Mouse (Mus musculus) erythroid progenitor cell, adult 5-6 weeks (primary cell): ENCODE data around the gene Hoxa10. TPM values are rescaled to one million over a fixed set of nuclear protein-coding genes. Genes with fewer than 3 reads are reported as not detected.

Experiments
- ATAC-seq: replicated peaks from 2 replicates; pipeline ENCODE4 v1.8.0; 2016; ENCODE audit warnings: moderate number of reproducible peaks, mild to moderate bottlenecking, moderate TSS enrichment, inconsistent platforms; ENCODE audit not compliant: poor library complexity, low FRiP score, severe bottlenecking
- total RNA-seq, 2 experiments: library from RNA; stranded (forward) in 1 of 2; stranded (reverse) in 1 of 2; fragments of 150-400 nt in 1 of 2; fragments of 186-747, 209-891 nt in 1 of 2; gene quantifications; 2 replicates each; pipeline versions ENCODE4 v1.2.3 to v1.2.4; 2015 to 2017; ENCODE audit warnings: low replicate concordance in 2 of 2

Gene Hoxa10
- total RNA-seq, 2 experiments from 2014 or later: 0.15 TPM; not detected in 1

GRCm38 (mm10) chr6:52247766-52248637 is 7.3 kb upstream of the Hoxa10 start:
- ATAC-seq: no peak

- no peak for ATAC-seq
Observed at GRCm38 (mm10) chr6:52246916-52247315, 6.3 kb upstream of the Hoxa10 start.

GRCm38 (mm10) chr6:52246403-52246803 is 5.7 kb upstream of the Hoxa10 start:
- no peak for ATAC-seq

- ATAC-seq: no peak
Observed at GRCm38 (mm10) chr6:52245757-52246142, 5.1 kb upstream of the Hoxa10 start, which contains the start of gene Hoxa11. Hoxa11 (minus strand) TSS chr6:52245810.

- no peak for ATAC-seq
Observed at GRCm38 (mm10) chr6:52245040-52245756, 4.5 kb upstream of the Hoxa10 start.

- ATAC-seq: no peak
Observed at GRCm38 (mm10) chr6:52244471-52245039, 3.9 kb upstream of the Hoxa10 start.

GRCm38 (mm10) chr6:52243681-52244121 is 3.0 kb upstream of the Hoxa10 start:
- no peak for ATAC-seq

DNA sequence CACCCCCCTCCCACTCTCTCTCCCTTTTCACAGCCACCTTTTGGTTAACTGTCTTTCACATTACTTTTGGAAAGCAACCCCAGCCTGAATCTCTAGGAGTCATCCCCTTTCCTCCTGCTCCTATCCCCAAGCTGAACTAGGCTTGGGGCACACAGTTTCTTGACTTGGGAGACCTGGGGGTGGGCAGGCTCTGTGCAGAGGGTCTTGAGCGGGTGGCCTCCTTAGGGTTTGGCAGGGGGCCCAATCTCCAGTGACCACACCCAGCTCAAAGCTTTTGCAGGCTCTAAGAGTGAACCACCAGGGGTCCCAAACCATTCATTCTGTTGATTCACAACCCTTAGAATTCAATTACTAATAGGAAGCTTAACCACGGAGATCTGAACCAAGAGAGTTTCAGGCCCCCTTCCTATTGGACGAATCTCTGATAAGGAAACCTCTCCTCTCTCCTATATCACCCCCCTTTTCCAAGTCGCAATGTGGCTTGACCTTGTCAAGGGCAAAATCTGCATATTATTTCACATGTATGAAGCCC is 2.2 kb upstream of the Hoxa10 start:
- ATAC-seq: no peak

GRCm38 (mm10) chr6:52241001-52241621 is 457 bp upstream of the Hoxa10 start:
- ATAC-seq: no peak

- no peak for ATAC-seq
Observed at GRCm38 (mm10) chr6:52239625-52240388, 847 bp downstream of the Hoxa10 start.

DNA sequence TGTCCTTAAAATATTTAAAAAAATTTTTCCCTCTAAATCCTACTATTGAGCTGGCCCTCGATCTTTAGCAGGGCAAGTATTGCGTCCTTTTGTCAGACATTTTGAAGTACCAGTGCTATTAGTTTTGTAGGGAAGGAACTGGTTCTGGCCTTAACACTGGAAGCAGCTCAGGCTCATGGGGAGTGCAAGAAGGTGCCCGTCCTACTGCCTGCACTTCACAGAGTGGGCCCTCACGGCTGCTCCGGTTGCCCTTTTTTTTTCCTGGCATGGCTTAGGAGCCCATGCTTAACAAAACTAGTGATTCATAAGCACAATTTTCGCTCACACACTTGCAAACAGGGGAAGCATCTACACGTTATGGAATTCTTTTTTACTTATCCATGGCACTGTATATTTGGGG is 1.7 kb downstream of the Hoxa10 start:
- no peak for ATAC-seq

DNA sequence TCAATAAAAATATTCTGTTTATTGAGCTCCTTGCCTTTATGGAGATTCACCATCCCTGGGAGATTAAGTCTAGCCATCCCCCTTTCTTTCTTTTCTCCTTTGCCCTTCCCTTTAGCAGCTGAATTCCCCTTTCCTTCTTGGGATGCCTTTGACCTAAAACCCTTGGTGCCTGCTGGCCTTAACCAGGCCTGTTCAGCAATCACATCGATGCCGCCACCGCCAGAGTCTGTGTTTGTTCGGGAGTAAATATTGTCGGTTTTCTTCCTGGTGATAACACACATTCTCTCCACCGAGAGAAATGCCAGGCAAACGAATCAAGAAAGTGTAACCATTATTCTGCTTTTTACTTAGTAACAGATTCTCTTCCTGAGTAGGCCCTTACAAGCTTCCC is 2.5 kb downstream of the Hoxa10 start:
- no peak for ATAC-seq

GRCm38 (mm10) chr6:52237346-52238154 is 3.1 kb downstream of the Hoxa10 start:
- ATAC-seq: no peak

DNA sequence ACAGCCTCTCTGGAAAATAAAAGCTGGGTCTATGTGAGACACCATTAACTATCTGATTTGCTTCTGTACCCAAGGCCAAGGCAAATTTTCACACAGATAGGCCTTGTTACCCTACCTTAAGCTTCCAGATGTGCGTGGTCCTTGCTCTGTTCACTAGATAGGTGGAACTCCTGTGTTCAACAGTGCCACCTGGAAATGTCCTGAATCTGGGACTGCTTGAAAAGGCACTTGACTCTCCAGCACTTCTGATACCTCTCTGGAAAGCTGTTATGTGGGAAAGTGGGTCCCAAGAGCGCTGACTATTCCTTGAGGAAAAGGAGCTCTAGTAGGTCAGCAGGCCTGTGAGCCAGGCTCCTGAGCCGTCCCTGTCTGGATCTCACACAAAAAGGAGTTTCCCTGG is 3.8 kb downstream of the Hoxa10 start:
- no peak for ATAC-seq

- no peak for ATAC-seq
Observed at GRCm38 (mm10) chr6:52235866-52236265, 4.8 kb downstream of the Hoxa10 start.

GRCm38 (mm10) chr6:52235267-52235666 is 5.4 kb downstream of the Hoxa10 start:
- ATAC-seq: no peak

DNA sequence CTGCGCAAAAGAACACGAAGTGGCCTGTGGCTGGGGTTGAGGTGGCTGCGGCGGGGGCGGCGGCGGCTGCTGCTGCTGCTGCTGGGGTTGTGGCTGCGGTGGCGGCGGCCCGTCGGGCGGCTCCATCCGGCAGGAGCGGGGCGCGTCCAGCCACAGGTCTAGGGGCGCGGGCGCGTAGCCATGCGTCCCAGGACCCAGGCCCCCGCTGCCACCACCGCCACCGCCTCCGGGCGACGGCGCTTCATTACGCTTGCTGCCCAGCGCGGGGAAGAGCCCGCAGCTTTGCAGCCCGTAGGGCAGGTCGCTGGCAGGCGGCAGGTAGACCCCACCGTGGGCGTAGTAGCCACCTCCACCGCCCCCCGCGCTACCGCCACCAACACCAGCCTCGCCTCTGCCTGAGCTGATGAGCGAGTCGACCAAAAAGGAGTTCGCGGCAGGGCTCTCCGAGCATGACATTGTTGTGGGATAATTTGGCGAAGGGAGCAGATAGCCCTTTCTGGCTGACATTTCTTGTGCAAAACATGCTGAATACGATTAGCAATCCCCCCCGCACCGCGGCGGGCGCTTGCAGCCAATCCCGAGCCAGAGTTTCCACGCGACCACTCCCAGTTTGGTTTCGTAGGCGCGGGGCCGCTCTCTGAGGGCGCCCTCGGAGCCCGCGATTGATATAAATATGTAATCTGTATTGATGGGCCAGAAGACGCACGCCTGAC is 6.1 kb downstream of the Hoxa10 start:
- ATAC-seq: no peak
